Mouse (Mus musculus) heart, postnatal 0 days (tissue): Measurements from ENCODE around the gene Dnpep. TPM values are rescaled to one million over a fixed set of nuclear protein-coding genes. Genes with fewer than 3 reads are reported as not detected.

Experiments used
- ATAC-seq: fragments of 200-750 bp; cut with Nextera tagmentation; 2 replicates; pipeline ENCODE4 v1.8.0; 2017; ENCODE audit warnings: low read depth, moderate number of reproducible peaks, moderate library complexity; ENCODE audit not compliant: insufficient read depth
- DNase-seq: peaks from one replicate; pipeline ENCODE4 v3.0.0-alpha.2; 2016; ENCODE audit warnings: low spot score
- H3K27ac ChIP-seq: fragments of 300-500 bp; sonication (generic); 2 replicates; pipeline ENCODE4 v1.5.1; 2014; ENCODE audit warnings: low read depth, mild to moderate bottlenecking
- H3K27me3 ChIP-seq: fragments of 300-500 bp; sonication (generic); 2 replicates; pipeline ENCODE4 v1.6.1; 2014; ENCODE audit warnings: low read length, mixed read lengths; ENCODE audit not compliant: control insufficient read depth, insufficient read depth
- H3K36me3 ChIP-seq: fragments of 300-500 bp; sonication (generic); replicated peaks from 2 replicates; pipeline ENCODE4 v1.6.1; 2014; ENCODE audit warnings: low read length, mixed read lengths; ENCODE audit not compliant: control insufficient read depth, insufficient read depth
- H3K4me1 ChIP-seq: fragments of 300-500 bp; sonication (generic); 2 replicates; pipeline ENCODE4 v1.6.1; 2014; ENCODE audit warnings: antibody characterized with exemption; ENCODE audit not compliant: control insufficient read depth, insufficient read depth
- H3K4me2 ChIP-seq: fragments of 300-500 bp; sonication (generic); 2 replicates; pipeline ENCODE4 v1.6.1; 2014; ENCODE audit warnings: low read depth, mild to moderate bottlenecking, low read length, moderate library complexity
- H3K4me3 ChIP-seq: fragments of 300-500 bp; sonication (generic); 2 replicates; pipeline ENCODE4 v1.5.1; 2014; ENCODE audit warnings: low read depth, low read length
- H3K9ac ChIP-seq: fragments of 300-500 bp; sonication (generic); replicated peaks from 2 replicates; pipeline ENCODE4 v1.6.1; 2014; ENCODE audit warnings: low read depth, low read length, mixed read lengths
- H3K9me3 ChIP-seq: fragments of 300-500 bp; sonication (generic); replicated peaks from 2 replicates; pipeline ENCODE4 v1.6.1; 2016; ENCODE audit warnings: low read length; ENCODE audit not compliant: control insufficient read depth
- CTCF ChIP-seq: IDR thresholded peaks from 2 replicates; pipeline ENCODE4 v1.5.1; 2016; ENCODE audit warnings: antibody characterized with exemption, control low read depth, low read depth
- EP300 ChIP-seq: IDR thresholded peaks from 2 replicates; pipeline ENCODE4 v1.6.1; 2016; ENCODE audit warnings: antibody characterized with exemption, low read depth
- WGBS: fragments of 180-500 bp; shearing (Covaris S2); extraction: QIAGEN DNeasy Blood & Tissue Kit; methylation state at CpG from one replicate; pipeline ENCODE4 v1.1.7; 2014; 5-methylcytosine and 5-hydroxymethylcytosine counted together
- polyA plus RNA-seq: library from polyadenylated mRNA; unstranded; fragments of >200 nt; fragmentation: Nextera tagmentation; extraction: Ambion mirVana; gene quantifications from 2 replicates; pipeline ENCODE4 v1.2.1, GENCODE M21; 2015
- total RNA-seq: library from RNA; depleted of rRNA; stranded (reverse); fragments of >200 nt; gene quantifications from 2 replicates; pipeline ENCODE4 v1.2.3, GENCODE M21; 2014; ENCODE audit warnings: low replicate concordance; rRNA removed

The Dnpep gene
- total and polyA plus RNA-seq, 2 experiments from 2014 or later = 147 to 202 TPM

GRCm38 (mm10) chr1:75277195-75278188 lies 40.3 kb downstream of the Dnpep start:
- ATAC-seq = no peak
- H3K4me3 ChIP-seq = no peak overlapping the region
- H3K9me3 ChIP-seq = no peaks in the 10 kb centered on the region
- H3K36me3 ChIP-seq = no peaks in the 10 kb centered on the region
- no peak overlapping the region for H3K9ac ChIP-seq
- 5% methylated on average over 23 of the region's 23 CpGs for WGBS
- TF ChIP-seq EP300 (no peak), CTCF (no peak)
- H3K27ac ChIP-seq = no peak overlapping the region
- H3K4me2 ChIP-seq = no peak overlapping the region
- peak; percentile 47 for DNase-seq
- H3K4me1 ChIP-seq = no peaks in the 10 kb centered on the region
- peaks cover 20% of the 10 kb centered on the region for H3K27me3 ChIP-seq

- no peak within 1 kb of the TSS for H3K4me3 ChIP-seq
- H3K27ac ChIP-seq = no peak within 1 kb of the TSS
- H3K4me1 ChIP-seq = no peaks in the 10 kb centered on the region
- ATAC-seq (no peak), DNase-seq (no peak)
- no peaks in the 10 kb centered on the region for H3K36me3 ChIP-seq
- TF ChIP-seq CTCF = no peak
- TF ChIP-seq EP300 = no peak
- peaks cover 40% of the 10 kb centered on the region for H3K27me3 ChIP-seq
- WGBS = 9% methylated on average over 32 of the region's 32 CpGs
- H3K9ac ChIP-seq = no peak within 1 kb of the TSS
- H3K4me2 ChIP-seq = no peak within 1 kb of the TSS
- no peaks in the 10 kb centered on the region for H3K9me3 ChIP-seq
These were observed 53.5 kb downstream of the Dnpep start, which contains the start of gene Ptprn for GRCm38 (mm10) chr1:75264091-75264880. Gene Ptprn, minus strand, starts transcription at chr1:75264502.

- Histone ChIP-seq H3K9ac (no peak overlapping the region), H3K4me1 (no peaks in the 10 kb centered on the region), H3K27ac (no peak overlapping the region), H3K4me2 (no peak overlapping the region), H3K4me3 (no peak overlapping the region), H3K27me3 (peaks cover 40% of the 10 kb centered on the region), H3K36me3 (no peaks in the 10 kb centered on the region), H3K9me3 (no peaks in the 10 kb centered on the region)
- WGBS = 1% methylated on average over 40 of the region's 40 CpGs
- TF ChIP-seq EP300 (no peak), CTCF (no peak)
- DNase-seq (peak; percentile 66), ATAC-seq (no peak)
These were observed 54.5 kb downstream of the Dnpep start for GRCm38 (mm10) chr1:75262969-75263951.

- no peak overlapping the region for H3K4me2 ChIP-seq
- no peaks in the 10 kb centered on the region for H3K9me3 ChIP-seq
- no peak for ATAC-seq
- H3K36me3 ChIP-seq = no peaks in the 10 kb centered on the region
- H3K4me3 ChIP-seq = no peak overlapping the region
- no peak for DNase-seq
- TF ChIP-seq CTCF (no peak), EP300 (no peak)
- no peaks in the 10 kb centered on the region for H3K4me1 ChIP-seq
- peaks cover 40% of the 10 kb centered on the region for H3K27me3 ChIP-seq
- H3K9ac ChIP-seq = no peak overlapping the region
- no peak overlapping the region for H3K27ac ChIP-seq
These were observed 56.5 kb downstream of the Dnpep start for GRCm38 (mm10) chr1:75261278-75261677.

Other genes starting within 250 kb of the Dnpep start
- 1.2 and 8.4 TPM in 2 replicates for gene Nhej1, start 192.8 kb downstream of the Dnpep start, total RNA-seq
- gene Nhej1, start 192.8 kb downstream of the Dnpep start, polyA plus RNA-seq = 6.1 TPM in 2 replicates
- gene Slc23a3, start 184.1 kb downstream of the Dnpep start, total RNA-seq = 0.73 and 4.0 TPM in 2 replicates
- 1.3 and 2.1 TPM in 2 replicates for gene Slc23a3, start 184.1 kb downstream of the Dnpep start, polyA plus RNA-seq
- 66.7 and 83.6 TPM in 2 replicates for gene Cnppd1, start 175.3 kb downstream of the Dnpep start, total RNA-seq
- gene Cnppd1, start 175.3 kb downstream of the Dnpep start, polyA plus RNA-seq = 30.2 and 31.2 TPM in 2 replicates
- gene Retreg2, start 175.2 kb downstream of the Dnpep start, total RNA-seq = 49.7 and 50.9 TPM in 2 replicates
- gene Retreg2, start 175.2 kb downstream of the Dnpep start, polyA plus RNA-seq = 19.4 and 23.7 TPM in 2 replicates
- 33.1 and 67.1 TPM in 2 replicates for gene Zfand2b, start 149.3 kb downstream of the Dnpep start, total RNA-seq
- gene Zfand2b, start 149.3 kb downstream of the Dnpep start, polyA plus RNA-seq = 26.1 and 28.7 TPM in 2 replicates
- 22.0 and 36.0 TPM in 2 replicates for gene Abcb6, start 137.6 kb downstream of the Dnpep start, total RNA-seq
- gene Abcb6, start 137.6 kb downstream of the Dnpep start, polyA plus RNA-seq = 15.9 and 17.6 TPM in 2 replicates
- gene Ankzf1, start 125.8 kb downstream of the Dnpep start, total RNA-seq = 19.4 and 20.6 TPM in 2 replicates
- 11.6 and 14.5 TPM in 2 replicates for gene Ankzf1, start 125.8 kb downstream of the Dnpep start, polyA plus RNA-seq
- gene Atg9a, start 125.8 kb downstream of the Dnpep start, total RNA-seq = 64.2 and 99.6 TPM in 2 replicates
- gene Atg9a, start 125.8 kb downstream of the Dnpep start, polyA plus RNA-seq = 28.5 and 29.6 TPM in 2 replicates
- 9.8 and 11.3 TPM in 2 replicates for gene Glb1l, start 107.2 kb downstream of the Dnpep start, total RNA-seq
- 3.6 and 3.8 TPM in 2 replicates for gene Glb1l, start 107.2 kb downstream of the Dnpep start, polyA plus RNA-seq
- 75.9 and 90.1 TPM in 2 replicates for gene Stk16, start 107.2 kb downstream of the Dnpep start, total RNA-seq
- 57.4 and 62.5 TPM in 2 replicates for gene Stk16, start 107.2 kb downstream of the Dnpep start, polyA plus RNA-seq
- gene Tuba4a, start 98.1 kb downstream of the Dnpep start, total RNA-seq = 179 and 227 TPM in 2 replicates
- gene Tuba4a, start 98.1 kb downstream of the Dnpep start, polyA plus RNA-seq = 114 and 142 TPM in 2 replicates
- not detected in 2 replicates for gene A630095N17Rik, start 85.9 kb downstream of the Dnpep start, total RNA-seq
- gene A630095N17Rik, start 85.9 kb downstream of the Dnpep start, polyA plus RNA-seq = not detected in 2 replicates
- 25.1 and 35.0 TPM in 2 replicates for gene Dnajb2, start 81.6 kb downstream of the Dnpep start, total RNA-seq
- gene Dnajb2, start 81.6 kb downstream of the Dnpep start, polyA plus RNA-seq = 34.9 and 36.7 TPM in 2 replicates
- 0.04 and 0.15 TPM in 2 replicates for gene Ptprn, start 53.5 kb downstream of the Dnpep start, total RNA-seq
- 0.16 and 0.26 TPM in 2 replicates for gene Ptprn, start 53.5 kb downstream of the Dnpep start, polyA plus RNA-seq
- gene Resp18, start 39.6 kb downstream of the Dnpep start, total RNA-seq = not detected in 2 replicates
- 0.48 TPM in 1 of 2 replicates, not detected in the other for gene Resp18, start 39.6 kb downstream of the Dnpep start, polyA plus RNA-seq
- gene Des, start 42.3 kb upstream of the Dnpep start, total RNA-seq = 983 and 1,187 TPM in 2 replicates
- gene Des, start 42.3 kb upstream of the Dnpep start, polyA plus RNA-seq = 601 and 639 TPM in 2 replicates
- 95.0 and 105 TPM in 2 replicates for gene Speg, start 57.3 kb upstream of the Dnpep start, total RNA-seq
- gene Speg, start 57.3 kb upstream of the Dnpep start, polyA plus RNA-seq = 26.8 and 30.2 TPM in 2 replicates
- gene Gmppa, start 117.9 kb upstream of the Dnpep start, total RNA-seq = 74.7 and 85.2 TPM in 2 replicates
- 47.4 and 55.9 TPM in 2 replicates for gene Gmppa, start 117.9 kb upstream of the Dnpep start, polyA plus RNA-seq
- not detected in 2 replicates for gene Asic4, start 132.4 kb upstream of the Dnpep start, total RNA-seq
- 0.04 and 0.07 TPM in 2 replicates for gene Asic4, start 132.4 kb upstream of the Dnpep start, polyA plus RNA-seq
- 47.7 and 53.3 TPM in 2 replicates for gene Chpf, start 161.3 kb upstream of the Dnpep start, total RNA-seq
- gene Chpf, start 161.3 kb upstream of the Dnpep start, polyA plus RNA-seq = 19.1 and 19.3 TPM in 2 replicates
- gene Tmem198, start 161.5 kb upstream of the Dnpep start, total RNA-seq = not detected in 2 replicates
- gene Tmem198, start 161.5 kb upstream of the Dnpep start, polyA plus RNA-seq = 0.61 and 0.81 TPM in 2 replicates
- 293 and 367 TPM in 2 replicates for gene Obsl1, start 188.5 kb upstream of the Dnpep start, total RNA-seq
- 45.8 and 46.8 TPM in 2 replicates for gene Obsl1, start 188.5 kb upstream of the Dnpep start, polyA plus RNA-seq
- gene Inha, start 189.1 kb upstream of the Dnpep start, total RNA-seq = 5.7 and 8.2 TPM in 2 replicates
- gene Inha, start 189.1 kb upstream of the Dnpep start, polyA plus RNA-seq = 6.4 and 7.3 TPM in 2 replicates
- 16.4 and 18.4 TPM in 2 replicates for gene Stk11ip, start 203.5 kb upstream of the Dnpep start, total RNA-seq
- gene Stk11ip, start 203.5 kb upstream of the Dnpep start, polyA plus RNA-seq = 7.3 and 8.3 TPM in 2 replicates
- gene Slc4a3, start 228.3 kb upstream of the Dnpep start, total RNA-seq = 114 and 136 TPM in 2 replicates
- gene Slc4a3, start 228.3 kb upstream of the Dnpep start, polyA plus RNA-seq = 44.7 and 49.9 TPM in 2 replicates